Mouse (Mus musculus) splenic B cell, adult 2 months (primary cell): ENCODE measurements around the gene Dkkl1.
"Not testable (repeated sequence)": the region's sequence is repeated elsewhere in the genome, so short reads cannot be mapped to it uniquely, and the experiment has no call there.

Experiments
- DNase-seq: peaks from one replicate; pipeline ENCODE4 v3.0.0-alpha.2; 2011; ENCODE audit warnings: low read depth, low spot score
- H3K27me3 ChIP-seq: 2 replicates; pipeline ENCODE4 v1.6.1; 2012; ENCODE audit warnings: mild to moderate bottlenecking, low read length, moderate library complexity, mixed read lengths; ENCODE audit not compliant: control insufficient read depth, poor library complexity, insufficient read depth, severe bottlenecking
- H3K36me3 ChIP-seq: 2 replicates; pipeline ENCODE4 v1.6.1; 2012; ENCODE audit warnings: mild to moderate bottlenecking, low read length, moderate library complexity, mixed read lengths; ENCODE audit not compliant: control insufficient read depth, poor library complexity, insufficient read depth, severe bottlenecking

The Dkkl1 gene

GRCm38 (mm10) chr7:45173772-45174171 lies 38.2 kb downstream of the Dkkl1 start:
- not testable (repeated sequence) for H3K36me3 ChIP-seq, H3K27me3 ChIP-seq
- DNase-seq, result peak; percentile 75

- Histone ChIP-seq H3K36me3 (no peaks in the 10 kb centered on the region), H3K27me3 (no peaks in the 10 kb centered on the region; the same call in 1 of the 2 replicates)
- peak; percentile 62 for DNase-seq
Measured at GRCm38 (mm10) chr7:45172974-45173373, 39.0 kb downstream of the Dkkl1 start.

GRCm38 (mm10) chr7:45169495-45169894 lies 42.5 kb downstream of the Dkkl1 start:
- peak; percentile 47 for DNase-seq
- Histone ChIP-seq H3K27me3 (no peaks in the 10 kb centered on the region), H3K36me3 (no peaks in the 10 kb centered on the region)

DNA sequence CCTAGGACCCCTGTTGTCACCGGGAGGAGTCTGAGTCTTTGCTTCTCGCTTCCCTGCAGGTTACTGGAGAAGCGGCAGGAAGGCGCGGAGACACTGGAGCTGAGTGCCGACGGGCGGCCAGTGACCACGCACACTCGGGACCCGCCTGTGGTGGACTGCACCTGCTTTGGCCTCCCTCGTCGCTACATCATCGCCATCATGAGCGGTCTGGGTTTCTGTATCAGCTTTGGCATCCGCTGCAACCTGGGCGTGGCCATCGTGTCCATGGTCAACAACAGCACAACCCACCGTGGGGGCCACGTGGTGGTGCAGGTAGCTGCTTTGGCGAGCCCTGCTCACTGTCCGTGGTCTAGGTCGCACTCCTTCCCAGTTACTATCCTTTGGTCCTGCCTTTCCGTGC lies 43.3 kb downstream of the Dkkl1 start:
- DNase-seq, result no peak
- H3K36me3 ChIP-seq, result no peaks in the 10 kb centered on the region
- no peaks in the 10 kb centered on the region for H3K27me3 ChIP-seq

GRCm38 (mm10) chr7:45167761-45168445 lies 44.0 kb downstream of the Dkkl1 start:
- no peak for DNase-seq
- no peaks in the 10 kb centered on the region for H3K36me3 ChIP-seq
- no peaks in the 10 kb centered on the region for H3K27me3 ChIP-seq

GRCm38 (mm10) chr7:45166950-45167401 lies 45.0 kb downstream of the Dkkl1 start:
- H3K27me3 ChIP-seq, result no peaks in the 10 kb centered on the region
- no peaks in the 10 kb centered on the region for H3K36me3 ChIP-seq
- DNase-seq, result no peak

DNA sequence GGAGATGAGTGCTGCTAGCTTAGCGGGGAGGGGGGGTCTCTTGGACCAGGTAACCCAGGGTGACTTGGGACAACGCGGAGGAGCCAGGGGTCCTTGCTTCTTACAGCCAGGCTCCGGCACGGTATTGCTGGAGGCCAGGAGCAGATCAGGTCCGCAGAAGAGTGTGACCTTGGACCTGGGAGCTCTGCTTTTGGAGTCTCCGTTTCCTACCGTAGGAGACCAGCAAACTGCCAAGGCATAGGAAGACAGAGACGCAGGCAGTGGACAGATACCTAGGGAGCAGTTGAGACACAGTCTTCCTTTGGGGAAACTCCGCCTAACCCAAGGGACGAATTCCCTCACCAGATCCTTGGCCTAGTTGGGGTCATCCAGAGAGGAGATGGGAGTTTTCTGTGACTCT lies 46.2 kb downstream of the Dkkl1 start:
- DNase-seq, result no peak

GRCm38 (mm10) chr7:45164833-45165232 lies 47.1 kb downstream of the Dkkl1 start:
- no peak for DNase-seq
- no peaks in the 10 kb centered on the region for H3K27me3 ChIP-seq
- no peaks in the 10 kb centered on the region; the same call in 1 of the 2 replicates for H3K36me3 ChIP-seq

More for the DNA sequence above, 46.2 kb downstream of the Dkkl1 start:
- H3K27me3 ChIP-seq, result no peaks in the 10 kb centered on the region
- no peaks in the 10 kb centered on the region for H3K36me3 ChIP-seq

GRCm38 (mm10) chr7:45163735-45164490 lies 48.0 kb downstream of the Dkkl1 start, which contains the start of gene Slc17a7:
Gene Slc17a7 (plus strand): TSS chr7:45163949.
- H3K27me3 ChIP-seq, result no peaks in the 10 kb centered on the region
- H3K36me3 ChIP-seq, result no peaks in the 10 kb centered on the region; the same call in 1 of the 2 replicates
- peak; percentile 49 for DNase-seq

- Histone ChIP-seq H3K36me3 (no peaks in the 10 kb centered on the region; the same call in 1 of the 2 replicates), H3K27me3 (no peaks in the 10 kb centered on the region)
- no peak for DNase-seq
Measured at GRCm38 (mm10) chr7:45162996-45163615, 48.8 kb downstream of the Dkkl1 start.

- DNase-seq, result no peak
- Histone ChIP-seq H3K27me3 (no peaks in the 10 kb centered on the region), H3K36me3 (no peaks in the 10 kb centered on the region; the same call in 1 of the 2 replicates)
Measured at GRCm38 (mm10) chr7:45162551-45162950, 49.4 kb downstream of the Dkkl1 start.

GRCm38 (mm10) chr7:45161612-45162473 lies 50.1 kb downstream of the Dkkl1 start:
- Histone ChIP-seq H3K27me3 (no peaks in the 10 kb centered on the region), H3K36me3 (no peaks in the 10 kb centered on the region; the same call in 1 of the 2 replicates)
- peak; percentile 90 for DNase-seq

- DNase-seq, result no peak
- H3K36me3 ChIP-seq, result no peaks in the 10 kb centered on the region; the same call in 1 of the 2 replicates
- H3K27me3 ChIP-seq, result no peaks in the 10 kb centered on the region
Measured at GRCm38 (mm10) chr7:45160866-45161265, 51.1 kb downstream of the Dkkl1 start.

DNA sequence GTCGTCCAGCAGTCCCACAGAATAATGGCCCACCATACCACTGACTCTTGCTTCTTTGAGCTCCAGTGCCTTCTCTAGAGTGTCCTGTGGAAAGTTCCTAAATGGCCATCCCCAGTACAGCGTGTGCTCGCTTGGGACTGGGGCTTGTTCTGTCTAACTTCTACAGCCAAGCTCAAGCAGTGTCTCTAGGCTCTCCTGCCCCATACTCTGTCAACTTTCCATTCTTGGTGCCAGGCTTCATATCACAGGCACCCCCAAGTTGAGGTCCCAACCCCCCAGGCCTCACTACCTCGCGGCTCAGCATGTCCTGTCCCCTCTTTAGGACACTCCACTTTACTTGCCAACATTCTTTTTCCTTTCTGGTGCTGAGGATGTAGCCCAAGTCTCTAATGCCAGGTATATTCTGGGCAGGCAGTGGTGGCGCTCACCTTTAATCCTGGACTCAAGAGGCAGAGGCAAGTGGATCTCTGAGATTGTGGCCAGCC lies 51.6 kb downstream of the Dkkl1 start:
- Histone ChIP-seq H3K36me3 (no peaks in the 10 kb centered on the region; the same call in 1 of the 2 replicates), H3K27me3 (no peaks in the 10 kb centered on the region)
- no peak for DNase-seq
